Mouse (Mus musculus) effector memory CD4-positive, alpha-beta T cell, adult 5 months (primary cell): ENCODE measurements around the gene Zfp853. TPM values are rescaled to one million over a fixed set of nuclear protein-coding genes. Genes with fewer than 3 reads are reported as not detected.

Source experiments
- polyA plus RNA-seq: library from polyadenylated mRNA; unstranded; fragments of 100-300 nt; shearing (Covaris generic); gene quantifications from one replicate; pipeline ENCODE4 v1.2.1, GENCODE M21; 2017

The Zfp853 gene
- polyA plus RNA-seq, result not detected

GRCm38 (mm10) chr5:143293404-143293803, at the start of gene Zfp853:
TSS of gene Zfp853 (minus strand) at chr5:143293623.

GRCm38 (mm10) chr5:143328690-143329495, 35.5 kb upstream of the Zfp853 start, which contains the start of gene Zdhhc4:
TSS of gene Zdhhc4 (minus strand) at chr5:143329256.

GRCm38 (mm10) chr5:143314730-143315513, 21.5 kb upstream of the Zfp853 start, which contains the start of gene E130309D02Rik:
TSS of gene E130309D02Rik (minus strand) at chr5:143315360.

GRCm38 (mm10) chr5:143269363-143270150, 23.9 kb downstream of the Zfp853 start, which contains the start of gene Zfp316:
TSS of gene Zfp316 (minus strand) at chr5:143270022.

Other genes with a start within 250 kb of the Zfp853 start
- gene Rnf216, start 180.6 kb downstream of the Zfp853 start, polyA plus RNA-seq, result 47.3 TPM
- not detected for gene Olfr718-ps1, start 146.0 kb downstream of the Zfp853 start, polyA plus RNA-seq
- gene Rbak, start 112.8 kb downstream of the Zfp853 start, polyA plus RNA-seq, result 8.1 TPM
- not detected for gene Spdye4b, start 112.6 kb downstream of the Zfp853 start, polyA plus RNA-seq
- not detected for gene Spdye4a, start 66.7 kb downstream of the Zfp853 start, polyA plus RNA-seq
- gene Zfp12, start 58.5 kb downstream of the Zfp853 start, polyA plus RNA-seq, result 16.7 TPM
- gene Zfp316, start 23.6 kb downstream of the Zfp853 start, polyA plus RNA-seq, result 1.7 TPM
- 41.4 TPM for gene E130309D02Rik, start 21.7 kb upstream of the Zfp853 start, polyA plus RNA-seq
- 53.2 TPM for gene Zdhhc4, start 35.6 kb upstream of the Zfp853 start, polyA plus RNA-seq
- gene Grid2ip, start 63.7 kb upstream of the Zfp853 start, polyA plus RNA-seq, result not detected
- 28.6 TPM for gene Kdelr2, start 110.2 kb upstream of the Zfp853 start, polyA plus RNA-seq
- 8.6 TPM for gene Daglb, start 171.0 kb upstream of the Zfp853 start, polyA plus RNA-seq
- 508 TPM for gene Rac1, start 234.4 kb upstream of the Zfp853 start, polyA plus RNA-seq